Mouse (Mus musculus): ENCODE results near the gene Cnppd1. TPM values are rescaled to one million over a fixed set of nuclear protein-coding genes. Genes with fewer than 3 reads are reported as not detected.

The Cnppd1 gene
- total RNA-seq, 2 experiments from 2014 or later, result 28.7 to 29.2 TPM

GRCm38 (mm10) chr1:75158990-75159389 lies 16.5 kb upstream of the Cnppd1 start:
- no peak for DNase-seq

GRCm38 (mm10) chr1:75155837-75156236 lies 13.3 kb upstream of the Cnppd1 start:
- DNase-seq, result no peak
- intact Hi-C loops (cut with DNase I), result no loop called here

More at GRCm38 (mm10) chr1:75158990-75159389, 16.5 kb upstream of the Cnppd1 start:
- intact Hi-C loops (cut with DNase I), result no loop called here

- no peak for DNase-seq
- intact Hi-C loops (cut with DNase I), result no loop called here
Measured at GRCm38 (mm10) chr1:75148727-75149126, 6.2 kb upstream of the Cnppd1 start.

- intact Hi-C loops (cut with DNase I), result no loop called here
- DNase-seq, result no peak
Measured at GRCm38 (mm10) chr1:75147411-75148135, 5.1 kb upstream of the Cnppd1 start.

GRCm38 (mm10) chr1:75145589-75145988 lies 3.1 kb upstream of the Cnppd1 start:
- no peak for DNase-seq
- intact Hi-C loops (cut with DNase I), result no loop called here

DNA sequence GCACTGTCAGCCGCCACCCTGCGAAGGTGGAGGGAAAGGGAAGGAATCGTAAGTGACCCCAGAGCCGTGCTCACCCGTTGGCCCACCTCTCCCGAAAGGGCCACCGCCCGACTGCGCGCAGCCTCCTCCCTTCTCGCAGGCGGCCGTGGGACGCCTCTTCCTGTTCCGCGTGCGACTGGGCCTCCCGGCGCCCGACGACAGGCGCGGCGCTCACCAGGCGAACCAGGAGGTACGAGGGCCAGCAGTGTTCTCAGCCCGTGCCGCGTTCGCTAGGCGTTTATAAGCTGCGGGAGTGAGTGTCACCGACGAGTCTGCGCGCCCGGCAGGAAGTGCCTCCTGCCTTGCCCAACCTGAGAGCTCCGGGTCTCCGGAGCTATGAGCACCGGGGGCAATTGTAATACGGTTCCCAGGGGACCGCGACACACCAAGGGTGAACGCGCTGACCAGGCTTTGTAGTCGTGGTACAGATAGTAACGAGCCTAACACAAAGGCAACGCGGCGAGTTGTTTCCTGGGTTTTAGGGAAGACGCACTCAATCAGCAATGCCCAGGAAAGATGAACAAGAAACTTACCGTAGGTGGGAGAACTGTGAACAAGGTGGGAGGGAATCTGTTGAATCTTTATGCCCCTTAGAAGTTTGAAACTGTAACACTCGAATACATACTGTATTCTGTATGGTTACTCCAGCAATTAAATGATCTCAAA lies 873 bp downstream of the Cnppd1 start:
- intact Hi-C loops (cut with DNase I), result loop anchor here (2.0 kb wide), 2 partner anchors 25 to 67 kb away; no protein-coding TSS in a partner anchor

DNA sequence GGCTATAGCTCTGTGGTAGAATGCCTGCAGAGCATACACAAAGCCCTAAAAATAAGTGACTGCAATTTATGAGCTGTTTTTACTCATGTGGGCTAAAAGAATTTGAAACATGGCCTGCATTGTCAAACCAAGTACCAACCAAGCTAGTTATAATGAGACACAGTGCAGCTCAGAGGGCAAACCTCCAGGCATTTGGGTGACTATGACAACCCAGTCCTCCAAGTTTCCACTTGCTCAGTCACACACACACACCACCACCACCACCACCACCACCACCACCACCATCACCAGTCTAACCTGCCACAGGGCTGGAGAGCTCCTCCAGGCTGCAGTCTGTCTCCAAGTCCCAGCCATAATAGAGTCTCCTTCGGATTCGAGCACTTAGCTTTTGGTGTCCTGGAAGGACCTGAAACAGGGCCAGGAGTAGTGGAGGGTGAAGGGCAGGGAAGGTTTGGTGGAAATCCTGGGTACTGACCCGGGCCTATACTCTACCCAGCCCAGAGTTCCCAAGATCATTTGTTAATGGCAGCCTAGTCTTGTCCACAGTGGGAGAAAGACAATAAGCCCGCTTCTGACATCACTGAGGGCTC lies 1.8 kb downstream of the Cnppd1 start:
- no peak for DNase-seq
- intact Hi-C loops (cut with DNase I), result no loop called here

More for the DNA sequence above, 873 bp downstream of the Cnppd1 start:
- DNase-seq, result peak; percentile 77 to 82

- no peak for DNase-seq
- intact Hi-C loops (cut with DNase I), result no loop called here
Measured at GRCm38 (mm10) chr1:75138448-75138847, 4.1 kb downstream of the Cnppd1 start.

DNA sequence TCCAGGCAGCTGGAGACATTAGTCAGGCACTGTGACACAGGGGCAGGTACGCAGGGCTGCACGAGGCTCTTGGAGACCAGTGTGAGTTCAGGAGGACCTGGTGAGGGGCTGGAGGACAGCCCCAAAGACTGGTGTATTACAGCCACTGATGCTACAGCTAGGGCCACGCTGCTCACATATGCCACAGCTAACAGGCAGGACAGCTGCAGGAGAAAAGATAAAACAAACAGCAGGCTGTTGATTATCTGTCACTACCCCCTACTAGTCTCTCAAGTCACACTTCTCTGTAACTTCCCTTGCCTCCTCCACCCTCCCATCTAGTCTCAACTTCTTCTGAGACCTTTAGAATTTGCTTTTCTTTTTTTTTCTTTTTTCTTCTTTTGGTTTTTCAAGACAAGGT lies 5.8 kb downstream of the Cnppd1 start:
- intact Hi-C loops (cut with DNase I), result no loop called here
- DNase-seq, result no peak

GRCm38 (mm10) chr1:75136293-75136692 lies 6.2 kb downstream of the Cnppd1 start:
- DNase-seq, result no peak
- intact Hi-C loops (cut with DNase I), result no loop called here

- no peak for DNase-seq
- intact Hi-C loops (cut with DNase I), result no loop called here
Measured at GRCm38 (mm10) chr1:75133421-75134207, 8.9 kb downstream of the Cnppd1 start, which contains the start of gene Slc23a3. TSS of gene Slc23a3 (minus strand) at chr1:75133890.

GRCm38 (mm10) chr1:75128641-75129040 lies 13.9 kb downstream of the Cnppd1 start:
- intact Hi-C loops (cut with DNase I), result no loop called here
- no peak for DNase-seq

GRCm38 (mm10) chr1:75125418-75125817 lies 17.1 kb downstream of the Cnppd1 start:
- DNase-seq, result no peak
- intact Hi-C loops (cut with DNase I), result no loop called here

DNA sequence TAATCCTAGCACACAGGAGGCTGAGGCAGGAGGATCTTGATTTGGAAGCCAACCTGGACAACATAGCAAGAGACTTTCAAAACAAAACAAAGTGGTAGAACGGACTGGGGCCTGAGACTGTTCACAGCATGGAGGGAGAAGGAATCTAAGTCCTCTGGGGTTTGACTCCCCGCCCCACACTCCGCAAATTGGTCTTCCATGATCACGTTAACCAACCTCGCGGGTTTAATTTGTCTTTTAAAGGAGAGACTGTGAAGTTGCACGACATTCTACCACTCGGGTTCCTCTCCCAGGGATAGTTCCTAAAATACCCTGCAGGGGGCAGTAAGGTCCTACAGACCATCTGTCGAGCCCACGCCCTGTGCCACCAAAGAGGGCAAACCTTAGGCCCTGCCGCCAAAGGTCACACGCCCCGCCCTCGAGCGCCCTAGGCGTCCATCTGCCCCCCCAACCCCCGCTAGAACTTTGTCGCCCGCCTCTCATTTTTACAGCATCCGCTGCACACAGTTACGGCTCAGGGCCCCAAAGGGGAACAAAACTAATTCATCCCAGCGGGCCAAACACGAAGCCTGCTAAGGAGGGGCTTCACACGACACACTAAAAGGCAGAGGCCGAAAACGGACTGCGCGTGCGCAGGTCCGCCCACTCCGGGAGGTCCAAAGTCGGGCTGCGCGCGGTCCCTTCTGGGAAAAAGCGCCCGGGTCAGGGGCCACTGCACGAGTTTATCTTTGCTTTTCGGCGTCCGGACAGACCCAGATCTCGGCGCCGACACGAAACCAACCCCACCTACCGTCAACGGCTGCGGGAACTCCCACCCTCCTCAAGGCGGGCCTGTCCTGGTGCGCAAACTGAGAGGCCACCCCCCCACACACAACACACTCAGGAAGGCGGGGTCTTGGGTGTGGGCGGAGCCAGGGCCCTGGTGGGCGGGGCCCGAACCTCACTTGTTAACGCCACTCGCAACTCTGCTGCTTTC lies 17.9 kb downstream of the Cnppd1 start, which contains the start of gene Nhej1:
Nhej1 (minus strand) TSS at position 855 of the 976 bp plus-strand sequence.
- DNase-seq, result peak; percentile 95 to 96
- intact Hi-C loops (cut with DNase I), result no loop called here

- intact Hi-C loops (cut with DNase I), result no loop called here
- no peak for DNase-seq
Measured at GRCm38 (mm10) chr1:75122211-75122610, 20.3 kb downstream of the Cnppd1 start.
